Mouse (Mus musculus): Measurements from ENCODE around the gene Pls3. TPM values are rescaled to one million over a fixed set of nuclear protein-coding genes. Genes with fewer than 3 reads are reported as not detected.

The Pls3 gene
- polyA plus RNA-seq, 1 experiment from 2014 or later = 118 TPM

DNA sequence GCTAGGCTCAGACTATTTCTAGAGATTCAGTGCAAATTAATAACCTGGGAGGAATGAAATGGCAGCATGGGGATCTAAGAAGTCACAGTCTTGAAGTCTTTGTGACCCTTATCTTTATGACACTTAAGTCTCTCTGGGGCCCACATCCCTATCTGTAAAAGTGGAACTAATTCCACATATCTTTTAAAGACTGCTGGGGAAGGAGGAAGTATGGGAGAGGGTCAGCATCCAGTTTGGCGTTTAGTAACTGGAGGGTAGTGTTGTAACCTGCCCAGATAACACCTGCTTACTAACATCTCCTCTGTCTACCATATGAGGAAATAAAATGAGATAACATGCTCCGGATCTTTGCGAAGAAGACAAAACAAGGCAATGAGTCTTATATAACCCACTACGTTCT is 30.7 kb downstream of the Pls3 start:
- 82% methylated on average over 4 of the region's 4 CpGs for WGBS
- no peaks in the 10 kb centered on the region for H3K27me3 ChIP-seq (ENCODE audit: control insufficient read depth, insufficient read depth, low read length)

DNA sequence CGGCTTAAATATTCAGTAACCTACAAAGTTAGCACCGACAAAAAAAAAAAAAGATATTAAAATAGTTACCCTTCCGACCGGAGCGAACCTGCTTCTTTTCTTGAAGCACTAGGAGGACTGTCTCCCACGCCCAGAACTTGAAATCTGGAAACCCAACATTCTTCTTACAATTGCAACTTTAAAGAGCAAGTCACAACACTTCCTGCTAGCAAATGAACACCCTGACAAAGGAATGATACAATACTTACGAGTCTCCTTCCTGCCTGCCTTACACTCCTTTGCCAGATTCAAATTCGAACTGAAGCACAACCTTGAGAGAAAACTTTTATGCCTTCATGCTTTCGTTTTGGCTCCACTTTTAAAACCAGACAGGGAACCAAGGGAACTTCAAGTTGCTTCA is 32.1 kb downstream of the Pls3 start:
- Histone ChIP-seq H3K4me3 (ENCODE audit: low read depth, low read length) (no peak overlapping the region), H3K27ac (replicated peaks; ENCODE audit: low read depth, low read length) (no peak overlapping the region), H3K4me2 (ENCODE audit: low read depth, low read length) (no peak overlapping the region), H3K9me3 (replicated peaks; ENCODE audit: control insufficient read depth, low read length) (no peaks in the 10 kb centered on the region), H3K9ac (replicated peaks; ENCODE audit: low read length) (no peak overlapping the region), H3K27me3 (ENCODE audit: control insufficient read depth, insufficient read depth, low read length) (no peaks in the 10 kb centered on the region), H3K4me1 (ENCODE audit: control insufficient read depth, insufficient read depth, low read length) (no peaks in the 10 kb centered on the region), H3K36me3 (replicated peaks; ENCODE audit: control insufficient read depth, insufficient read depth, low read depth, low read length) (no peaks in the 10 kb centered on the region)
- WGBS = 77% methylated on average over 9 of the region's 9 CpGs
- DNase-seq (ENCODE audit: low spot score) = no peak
- no peak for ATAC-seq (replicated peaks; ENCODE audit: insufficient number of reproducible peaks, low FRiP score, low TSS enrichment, low read depth)

More for the DNA sequence above, 30.7 kb downstream of the Pls3 start:
- no peak for ATAC-seq (replicated peaks; ENCODE audit: insufficient number of reproducible peaks, low FRiP score, low TSS enrichment, low read depth)
- Histone ChIP-seq H3K4me1 (ENCODE audit: control insufficient read depth, insufficient read depth, low read length) (no peaks in the 10 kb centered on the region), H3K4me2 (ENCODE audit: low read depth, low read length) (no peak overlapping the region), H3K4me3 (ENCODE audit: low read depth, low read length) (no peak overlapping the region), H3K9ac (replicated peaks; ENCODE audit: low read length) (no peak overlapping the region), H3K36me3 (replicated peaks; ENCODE audit: control insufficient read depth, insufficient read depth, low read depth, low read length) (no peaks in the 10 kb centered on the region), H3K27ac (replicated peaks; ENCODE audit: low read depth, low read length) (no peak overlapping the region), H3K9me3 (replicated peaks; ENCODE audit: control insufficient read depth, low read length) (no peaks in the 10 kb centered on the region)
- no peak for DNase-seq (ENCODE audit: low spot score)

GRCm38 (mm10) chrX:75842120-75842519 is 32.9 kb downstream of the Pls3 start:
- Histone ChIP-seq H3K9ac (replicated peaks; ENCODE audit: low read length) (no peak overlapping the region), H3K27me3 (ENCODE audit: control insufficient read depth, insufficient read depth, low read length) (no peaks in the 10 kb centered on the region), H3K36me3 (replicated peaks; ENCODE audit: control insufficient read depth, insufficient read depth, low read depth, low read length) (no peaks in the 10 kb centered on the region), H3K27ac (replicated peaks; ENCODE audit: low read depth, low read length) (no peak overlapping the region), H3K4me3 (ENCODE audit: low read depth, low read length) (no peak overlapping the region), H3K4me1 (ENCODE audit: control insufficient read depth, insufficient read depth, low read length) (no peaks in the 10 kb centered on the region), H3K4me2 (ENCODE audit: low read depth, low read length) (no peak overlapping the region), H3K9me3 (replicated peaks; ENCODE audit: control insufficient read depth, low read length) (no peaks in the 10 kb centered on the region)
- no peak for ATAC-seq (replicated peaks; ENCODE audit: insufficient number of reproducible peaks, low FRiP score, low TSS enrichment, low read depth)
- WGBS = 82% methylated on average over 2 of the region's 2 CpGs
- DNase-seq (ENCODE audit: low spot score) = no peak

GRCm38 (mm10) chrX:75840263-75840662 is 34.7 kb downstream of the Pls3 start:
- no peak for ATAC-seq (replicated peaks; ENCODE audit: insufficient number of reproducible peaks, low FRiP score, low TSS enrichment, low read depth)

GRCm38 (mm10) chrX:75834836-75835235 is 40.1 kb downstream of the Pls3 start:
- Histone ChIP-seq H3K27ac (replicated peaks; ENCODE audit: low read depth, low read length) (no peak overlapping the region), H3K27me3 (ENCODE audit: control insufficient read depth, insufficient read depth, low read length) (no peaks in the 10 kb centered on the region), H3K9ac (replicated peaks; ENCODE audit: low read length) (no peak overlapping the region), H3K36me3 (replicated peaks; ENCODE audit: control insufficient read depth, insufficient read depth, low read depth, low read length) (no peaks in the 10 kb centered on the region), H3K4me1 (ENCODE audit: control insufficient read depth, insufficient read depth, low read length) (no peaks in the 10 kb centered on the region), H3K4me2 (ENCODE audit: low read depth, low read length) (no peak overlapping the region), H3K4me3 (ENCODE audit: low read depth, low read length) (no peak overlapping the region), H3K9me3 (replicated peaks; ENCODE audit: control insufficient read depth, low read length) (no peaks in the 10 kb centered on the region)
- ATAC-seq (replicated peaks; ENCODE audit: insufficient number of reproducible peaks, low FRiP score, low TSS enrichment, low read depth) (no peak), DNase-seq (ENCODE audit: low spot score) (no peak)
- WGBS = 58% methylated on average over 2 of the region's 2 CpGs

More at GRCm38 (mm10) chrX:75840263-75840662, 34.7 kb downstream of the Pls3 start:
- no peak for DNase-seq (ENCODE audit: low spot score)
- Histone ChIP-seq H3K9me3 (replicated peaks; ENCODE audit: control insufficient read depth, low read length) (no peaks in the 10 kb centered on the region), H3K27ac (replicated peaks; ENCODE audit: low read depth, low read length) (no peak overlapping the region), H3K4me1 (ENCODE audit: control insufficient read depth, insufficient read depth, low read length) (no peaks in the 10 kb centered on the region), H3K4me2 (ENCODE audit: low read depth, low read length) (no peak overlapping the region), H3K36me3 (replicated peaks; ENCODE audit: control insufficient read depth, insufficient read depth, low read depth, low read length) (no peaks in the 10 kb centered on the region), H3K9ac (replicated peaks; ENCODE audit: low read length) (no peak overlapping the region), H3K27me3 (ENCODE audit: control insufficient read depth, insufficient read depth, low read length) (no peaks in the 10 kb centered on the region), H3K4me3 (ENCODE audit: low read depth, low read length) (no peak overlapping the region)
- WGBS = 88% methylated on average over 4 of the region's 4 CpGs

DNA sequence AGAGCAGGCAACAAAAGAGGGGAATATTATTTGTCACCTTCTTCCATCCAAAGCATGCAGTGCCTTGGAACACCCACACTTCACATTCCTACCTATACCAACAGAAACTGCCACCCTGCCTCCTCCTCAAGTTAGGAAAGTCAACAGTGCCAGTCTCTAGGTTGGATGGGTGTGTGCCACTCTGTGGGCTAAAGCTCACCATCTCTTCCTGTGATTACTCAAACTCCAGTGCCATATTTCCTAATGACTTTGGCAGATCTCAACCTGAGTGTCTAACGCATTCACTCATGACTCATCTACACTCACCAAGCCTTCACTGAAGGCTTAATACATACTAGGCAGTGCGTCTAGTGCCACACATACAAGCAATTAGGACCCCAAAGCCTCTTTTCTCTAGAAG is 40.7 kb downstream of the Pls3 start:
- no peak for DNase-seq (ENCODE audit: low spot score)
- no peak for ATAC-seq (replicated peaks; ENCODE audit: insufficient number of reproducible peaks, low FRiP score, low TSS enrichment, low read depth)
- WGBS = 93% methylated on average over 2 of the region's 2 CpGs

DNA sequence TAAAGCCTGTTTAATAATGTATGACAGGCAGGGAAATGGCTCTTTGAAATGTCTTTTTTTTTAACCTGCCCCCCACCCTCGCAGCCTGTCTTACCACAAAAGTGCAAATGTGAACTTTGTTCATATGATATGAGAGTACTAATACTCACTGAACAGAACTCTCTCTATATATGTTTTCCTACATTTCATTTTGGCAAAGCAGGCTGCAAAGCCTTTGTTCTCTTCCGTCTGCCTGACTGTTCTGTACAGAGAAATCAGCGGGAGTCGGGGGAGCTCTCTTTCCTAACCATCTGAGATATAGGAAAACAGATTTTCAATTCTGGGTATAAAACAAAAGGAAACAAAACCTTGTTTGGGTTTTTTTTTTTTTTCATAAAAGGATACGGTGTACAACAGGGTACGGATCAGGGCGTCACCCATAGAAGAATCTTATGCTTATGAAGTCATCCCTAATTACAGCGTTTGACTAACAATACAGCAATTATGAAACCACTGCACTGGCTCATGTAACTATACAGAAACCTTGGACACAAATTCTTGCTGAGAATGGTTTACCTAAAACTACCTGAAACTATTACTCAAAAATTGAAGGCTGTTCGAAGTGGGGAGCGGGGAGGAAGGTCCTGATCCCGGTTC is 41.9 kb downstream of the Pls3 start:
- Histone ChIP-seq H3K9ac (replicated peaks; ENCODE audit: low read length) (no peak overlapping the region), H3K4me2 (ENCODE audit: low read depth, low read length) (no peak overlapping the region), H3K4me3 (ENCODE audit: low read depth, low read length) (no peak overlapping the region), H3K9me3 (replicated peaks; ENCODE audit: control insufficient read depth, low read length) (no peaks in the 10 kb centered on the region), H3K4me1 (ENCODE audit: control insufficient read depth, insufficient read depth, low read length) (no peaks in the 10 kb centered on the region), H3K27me3 (ENCODE audit: control insufficient read depth, insufficient read depth, low read length) (no peaks in the 10 kb centered on the region), H3K36me3 (replicated peaks; ENCODE audit: control insufficient read depth, insufficient read depth, low read depth, low read length) (no peaks in the 10 kb centered on the region), H3K27ac (replicated peaks; ENCODE audit: low read depth, low read length) (no peak overlapping the region)
- DNase-seq (ENCODE audit: low spot score) = no peak
- 86% methylated on average over 11 of the region's 11 CpGs for WGBS
- ATAC-seq (replicated peaks; ENCODE audit: insufficient number of reproducible peaks, low FRiP score, low TSS enrichment, low read depth) = no peak

More for the DNA sequence above, 40.7 kb downstream of the Pls3 start:
- Histone ChIP-seq H3K36me3 (replicated peaks; ENCODE audit: control insufficient read depth, insufficient read depth, low read depth, low read length) (no peaks in the 10 kb centered on the region), H3K9me3 (replicated peaks; ENCODE audit: control insufficient read depth, low read length) (no peaks in the 10 kb centered on the region), H3K9ac (replicated peaks; ENCODE audit: low read length) (no peak overlapping the region), H3K4me2 (ENCODE audit: low read depth, low read length) (no peak overlapping the region), H3K4me3 (ENCODE audit: low read depth, low read length) (no peak overlapping the region), H3K27me3 (ENCODE audit: control insufficient read depth, insufficient read depth, low read length) (no peaks in the 10 kb centered on the region), H3K27ac (replicated peaks; ENCODE audit: low read depth, low read length) (no peak overlapping the region), H3K4me1 (ENCODE audit: control insufficient read depth, insufficient read depth, low read length) (no peaks in the 10 kb centered on the region)

DNA sequence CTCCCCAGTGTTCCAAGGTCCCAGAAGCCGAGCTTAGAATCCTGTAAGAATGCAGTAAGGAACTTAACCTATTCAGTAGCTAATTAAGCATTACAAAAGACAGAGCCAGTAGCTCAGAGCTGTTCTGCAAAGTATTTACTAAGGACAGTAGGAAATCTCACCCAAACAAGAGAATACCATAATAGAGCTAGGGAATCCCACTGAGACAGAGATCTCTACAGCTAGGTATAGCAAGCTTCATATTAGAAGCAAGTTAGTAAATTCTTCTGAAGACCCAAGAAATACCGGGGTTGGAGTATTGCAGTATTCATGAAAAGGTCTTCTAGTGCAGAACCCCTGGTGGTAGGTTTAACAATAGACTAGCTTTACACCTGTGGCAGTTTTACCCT is 45.1 kb downstream of the Pls3 start:
- Histone ChIP-seq H3K36me3 (replicated peaks; ENCODE audit: control insufficient read depth, insufficient read depth, low read depth, low read length) (no peaks in the 10 kb centered on the region), H3K4me1 (ENCODE audit: control insufficient read depth, insufficient read depth, low read length) (no peaks in the 10 kb centered on the region), H3K27me3 (ENCODE audit: control insufficient read depth, insufficient read depth, low read length) (no peaks in the 10 kb centered on the region), H3K4me3 (ENCODE audit: low read depth, low read length) (no peak overlapping the region), H3K4me2 (ENCODE audit: low read depth, low read length) (no peak overlapping the region), H3K9ac (replicated peaks; ENCODE audit: low read length) (no peak overlapping the region), H3K27ac (replicated peaks; ENCODE audit: low read depth, low read length) (no peak overlapping the region), H3K9me3 (replicated peaks; ENCODE audit: control insufficient read depth, low read length) (no peaks in the 10 kb centered on the region)
- ATAC-seq (replicated peaks; ENCODE audit: insufficient number of reproducible peaks, low FRiP score, low TSS enrichment, low read depth) = no peak
- DNase-seq (ENCODE audit: low spot score) = no peak
- whole genome bisulfite sequencing = 31% methylated on average over 2 of the region's 2 CpGs
